Mouse (Mus musculus): Measurements from ENCODE around the gene Dgkz.

DNA sequence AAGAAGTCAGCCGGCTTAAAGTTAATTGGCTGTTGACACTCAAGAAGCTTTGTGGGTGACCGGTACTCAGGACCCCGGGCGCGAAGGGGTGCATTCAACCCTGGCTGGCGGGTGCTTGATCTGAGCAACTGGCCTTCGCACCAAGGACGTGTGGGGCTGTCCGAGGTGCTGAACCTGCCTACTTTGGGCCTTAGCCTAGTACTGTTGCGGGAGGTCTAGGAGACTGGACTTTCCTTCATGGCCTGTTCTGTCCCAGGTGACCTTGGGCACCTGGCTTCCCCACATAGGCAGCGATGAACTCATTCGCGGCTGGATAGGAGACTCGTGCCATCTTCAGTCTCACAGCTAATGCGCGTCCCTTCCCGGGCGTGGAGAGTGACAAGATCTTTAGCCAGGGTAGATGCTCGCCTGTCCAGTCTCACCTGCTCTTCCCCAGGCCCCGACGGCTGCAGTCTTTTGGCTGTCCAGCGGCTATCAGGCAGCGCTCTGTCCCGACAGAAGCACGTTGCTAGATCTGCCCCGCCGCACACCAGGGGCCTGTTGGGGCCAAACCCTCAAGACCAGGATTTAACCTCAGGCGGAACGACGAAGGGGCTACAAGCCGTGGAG is 54.4 kb downstream of the Dgkz start:
- TF ChIP-seq CTCF (IDR thresholded peaks at IDR 0.05; ENCODE audit: insufficient read depth, low read depth, low read length) (no peak), POLR2A (IDR thresholded peaks at IDR 0.05; ENCODE audit: insufficient read depth, low read depth, low read length) (no peak)
